Mouse (Mus musculus) MN1 (cell line): ENCODE measurements at regions not wholly inside any gene's neighbourhood (a gene's known extent, or its start where the extent isn't known, plus 50 kb on each side); places are given as distances from the start of the nearest gene placed in this dataset.

Experiments used
- DNase-seq: peaks from one replicate; pipeline ENCODE4 v3.0.0-alpha.2; 2016; ENCODE audit warnings: low spot score

DNA sequence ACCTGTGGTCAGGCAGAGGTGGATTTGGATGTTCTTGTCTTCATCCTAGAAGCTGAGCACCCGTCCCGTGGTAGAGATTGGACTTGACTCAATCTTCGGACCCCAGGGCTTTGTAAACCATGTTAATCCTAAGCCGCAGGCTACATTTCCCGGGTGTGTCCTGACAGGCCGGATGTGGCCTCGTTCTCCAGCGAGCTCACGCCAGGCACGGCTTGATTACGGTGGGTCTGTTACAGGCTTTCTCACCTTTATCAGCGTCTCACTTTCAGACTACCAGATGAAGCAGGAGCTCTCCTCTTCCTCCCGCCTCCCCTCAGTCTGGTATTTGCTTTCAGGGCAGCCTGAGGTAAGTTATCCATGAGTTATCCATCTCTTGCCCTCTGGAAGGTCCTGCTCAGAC is 156.4 kb upstream of the Six2 start:
- no peak for DNase-seq

DNA sequence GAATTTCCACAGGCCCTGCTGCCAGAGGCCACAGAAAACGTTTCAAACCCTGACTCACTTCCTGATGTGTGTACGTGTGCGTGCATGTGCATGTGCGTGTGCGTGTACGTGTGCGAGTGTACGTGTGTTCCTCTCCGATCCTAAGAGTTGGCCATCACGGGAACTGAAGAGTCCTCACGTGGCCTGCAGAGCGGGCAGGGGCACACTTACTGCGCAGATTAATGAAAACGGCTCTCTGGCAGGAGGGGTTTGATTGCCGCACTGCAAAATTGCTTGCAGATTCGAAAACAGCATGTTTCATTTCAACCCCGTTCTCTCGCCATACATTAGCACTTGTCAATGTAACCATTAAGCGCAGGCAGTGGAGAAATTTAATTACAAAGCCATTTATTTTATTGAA is 135.0 kb upstream of the Six2 start:
- DNase-seq: peak; percentile 56

GRCm38 (mm10) chr17:85821861-85822260 is 133.8 kb upstream of the Six2 start:
- DNase-seq: peak; percentile 27

- DNase-seq: no peak
Observed at GRCm38 (mm10) chr17:85818098-85818855, 130.2 kb upstream of the Six2 start.

- DNase-seq: no peak
Observed at GRCm38 (mm10) chr17:85816521-85816920, 128.4 kb upstream of the Six2 start.

DNA sequence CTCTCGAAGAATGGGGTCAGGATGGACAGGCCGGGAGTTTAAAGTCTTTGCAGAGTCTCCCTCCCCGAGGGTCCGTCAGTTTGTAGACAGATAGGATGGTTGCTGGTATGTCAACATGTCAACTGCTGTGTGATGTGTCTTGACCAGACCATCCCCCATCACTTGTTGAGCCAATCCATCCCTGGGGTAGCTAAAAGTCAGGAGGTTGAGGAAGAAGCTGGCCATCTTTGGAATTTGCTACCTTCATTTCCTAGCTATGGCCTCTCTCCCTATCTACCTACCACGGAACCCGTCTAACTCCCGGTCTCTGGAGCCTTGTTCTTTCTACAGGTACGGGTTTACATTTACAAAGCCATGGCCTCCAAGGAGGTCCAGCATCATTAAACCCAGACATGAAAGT is 128.0 kb upstream of the Six2 start:
- no peak for DNase-seq

GRCm38 (mm10) chr17:85808580-85808979 is 120.5 kb upstream of the Six2 start:
- no peak for DNase-seq

- no peak for DNase-seq
Observed at GRCm38 (mm10) chr17:85805726-85806359, 117.8 kb upstream of the Six2 start.

GRCm38 (mm10) chr17:85804631-85805030 is 116.6 kb upstream of the Six2 start:
- DNase-seq: no peak

DNA sequence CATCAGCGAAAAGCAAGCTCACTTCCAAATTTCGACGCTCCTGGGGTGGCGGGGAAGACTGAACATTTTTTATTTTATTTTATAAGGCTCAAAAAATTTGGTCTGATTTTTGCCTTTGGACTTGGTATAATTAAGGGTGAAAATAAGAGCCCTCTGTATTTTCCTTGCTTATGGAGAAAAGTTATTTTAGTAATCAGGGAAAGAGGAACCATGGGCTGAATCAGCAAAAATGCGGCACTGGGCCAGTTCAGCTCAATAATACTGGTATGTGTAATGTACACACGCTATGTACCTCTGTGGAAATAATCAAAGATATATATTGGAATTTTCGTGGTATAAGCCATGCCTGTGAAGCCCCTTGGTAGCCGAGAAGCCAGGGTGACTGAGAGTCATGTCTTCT is 113.7 kb upstream of the Six2 start:
- no peak for DNase-seq

DNA sequence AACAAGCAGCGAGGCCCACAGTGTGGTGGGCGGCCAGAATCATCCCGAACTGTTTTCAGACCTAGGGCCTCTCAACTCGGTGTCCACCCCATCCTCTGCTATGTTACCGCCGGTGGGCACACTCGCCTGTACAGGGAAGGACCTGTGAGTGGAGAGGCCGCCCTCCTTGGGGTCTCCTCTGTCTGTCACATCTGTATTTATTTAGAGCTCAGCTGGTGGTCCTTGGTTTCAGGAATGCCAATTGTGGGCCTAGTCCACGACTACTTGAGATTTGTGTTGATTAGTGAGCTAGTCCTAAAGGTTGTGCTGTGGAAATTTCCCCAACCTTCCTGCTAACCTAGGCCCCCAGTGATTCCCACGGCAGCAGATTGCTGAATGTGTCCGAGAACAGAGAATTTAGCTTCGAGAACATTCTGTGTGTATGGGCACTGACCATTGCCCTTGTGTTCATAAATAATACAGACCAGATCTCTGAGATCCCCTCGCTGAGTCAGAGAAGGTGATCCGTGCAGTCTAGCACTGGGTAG is 113.1 kb upstream of the Six2 start:
- no peak for DNase-seq

- DNase-seq: no peak
Observed at GRCm38 (mm10) chr17:85800357-85801078, 112.4 kb upstream of the Six2 start.

GRCm38 (mm10) chr17:85799865-85800356 is 111.8 kb upstream of the Six2 start:
- no peak for DNase-seq

DNA sequence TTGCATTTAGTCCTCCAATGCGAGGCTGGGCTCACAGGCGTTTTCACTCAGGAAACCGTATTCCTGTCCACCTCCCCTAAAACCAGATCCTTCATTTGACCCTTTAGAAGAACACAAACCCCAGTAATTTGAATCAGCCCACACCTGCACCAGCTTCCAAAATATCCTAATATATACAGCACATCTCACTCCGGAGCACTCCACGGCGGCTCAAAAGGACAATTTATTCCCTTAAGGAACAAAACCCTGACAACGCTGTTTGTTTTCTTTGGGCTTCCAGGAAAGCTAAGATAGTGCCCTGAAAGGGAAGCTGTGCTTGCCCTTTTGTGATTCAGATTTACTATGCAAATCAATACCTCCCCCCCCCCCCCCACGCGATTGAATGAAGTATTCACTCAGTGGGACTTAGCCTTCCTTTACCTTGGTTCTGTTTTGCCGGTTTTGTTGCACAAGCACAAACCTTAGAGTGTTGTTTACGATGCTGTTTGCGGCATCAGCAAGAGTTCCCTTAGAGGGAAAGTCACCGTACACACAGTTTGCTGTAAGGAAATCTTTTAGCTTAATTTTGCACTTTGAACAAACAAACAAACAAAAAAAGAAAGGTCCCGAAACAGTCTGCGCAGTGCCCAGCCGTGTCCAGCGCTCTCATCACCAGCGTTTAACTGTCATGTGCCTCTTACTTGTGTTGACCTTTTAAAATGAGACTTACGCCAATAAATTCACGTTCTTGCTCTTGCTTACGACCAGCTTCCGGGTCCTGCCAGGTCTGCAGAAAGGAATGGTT is 111.2 kb upstream of the Six2 start:
- no peak for DNase-seq

DNA sequence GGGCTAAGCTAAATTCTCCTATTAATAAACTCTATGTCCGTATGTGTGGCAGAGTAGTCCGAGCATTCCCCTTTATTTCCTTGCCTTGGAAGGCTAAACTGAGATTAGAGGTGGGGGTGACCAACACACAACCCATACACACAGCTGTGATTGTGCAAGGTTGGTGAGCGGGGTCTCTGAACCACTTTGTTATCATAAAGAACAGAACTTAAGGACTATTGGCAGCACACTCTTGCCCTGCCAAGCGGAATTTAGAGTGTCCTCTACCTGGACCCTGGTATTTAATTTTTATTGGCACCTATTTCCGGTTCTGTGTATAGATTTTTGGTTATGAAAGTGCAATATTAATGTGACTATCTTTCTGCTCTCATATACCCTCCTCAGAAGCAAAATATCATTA is 109.7 kb upstream of the Six2 start:
- no peak for DNase-seq

DNA sequence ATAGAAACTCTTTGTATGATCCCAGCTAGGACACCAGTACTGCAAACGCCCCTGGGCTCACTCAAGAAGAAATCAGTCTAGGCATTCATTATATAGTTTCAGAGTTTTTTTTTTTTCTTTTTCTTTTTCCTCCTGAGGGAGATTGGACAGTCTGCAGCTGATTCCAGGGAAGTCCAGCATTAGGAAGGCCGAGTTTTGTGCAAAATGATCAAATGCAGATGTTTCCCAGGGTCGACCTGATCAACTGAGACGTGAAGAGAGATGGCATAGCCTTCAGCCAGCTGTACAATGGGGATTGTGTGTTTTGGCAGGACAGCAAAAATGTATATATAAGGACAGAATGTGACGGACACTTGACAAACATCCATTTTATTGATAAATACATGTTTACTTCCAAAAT is 107.7 kb upstream of the Six2 start:
- DNase-seq: no peak

DNA sequence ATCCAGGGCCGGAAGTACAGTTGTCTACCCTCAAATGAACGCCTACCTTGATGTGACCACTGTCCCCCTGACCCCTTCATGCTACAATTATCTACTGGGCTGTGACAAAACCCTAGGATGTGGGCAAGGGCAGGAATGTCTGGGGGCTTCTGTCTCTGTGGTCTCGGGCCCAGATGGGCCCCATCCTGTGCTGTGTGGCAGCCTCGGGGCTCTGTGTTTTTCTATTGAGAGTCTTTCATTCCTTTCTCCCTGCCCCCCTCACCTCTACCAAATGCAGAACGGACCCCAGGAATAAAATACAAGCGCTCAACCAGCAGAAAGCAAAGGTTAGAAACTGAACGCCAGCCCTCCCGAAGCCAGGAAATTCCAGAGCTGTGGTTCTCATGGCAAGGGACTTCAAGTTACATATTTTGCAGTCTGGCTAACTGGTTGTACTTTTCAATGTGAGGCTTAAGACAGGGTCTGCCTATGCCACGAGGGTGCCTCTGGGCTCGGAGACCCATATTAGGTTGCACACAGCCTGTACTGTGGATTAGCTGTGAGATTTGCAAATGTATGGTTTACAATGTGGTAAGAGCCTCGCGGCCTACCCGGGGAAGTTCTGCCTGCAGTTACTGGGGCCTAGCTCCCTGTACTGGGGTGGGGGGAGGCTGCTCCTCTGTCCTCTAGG is 97.7 kb upstream of the Six2 start:
- no peak for DNase-seq

DNA sequence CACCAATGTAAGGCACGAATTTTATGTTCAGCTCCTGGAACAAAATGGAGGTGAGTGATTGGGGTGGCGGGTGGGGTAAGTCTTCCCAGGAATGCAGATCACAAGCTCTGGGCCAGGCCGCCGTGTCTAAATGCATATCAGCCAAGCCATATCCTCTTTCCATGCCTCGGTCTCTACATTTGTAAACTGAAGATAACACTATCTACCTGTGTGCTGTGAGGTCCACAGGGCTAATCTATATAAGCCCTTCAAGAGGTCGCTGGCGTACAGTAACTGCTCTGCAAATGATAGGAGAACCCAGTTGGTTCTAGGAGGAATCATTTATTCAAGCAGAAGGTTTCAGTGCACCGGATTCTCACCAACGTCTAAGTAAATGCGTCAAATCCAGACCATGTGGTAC is 92.4 kb upstream of the Six2 start:
- DNase-seq: no peak

GRCm38 (mm10) chr17:85776876-85777275 is 88.8 kb upstream of the Six2 start:
- no peak for DNase-seq

- DNase-seq: no peak
Observed at GRCm38 (mm10) chr17:85768341-85768740, 80.3 kb upstream of the Six2 start.

DNA sequence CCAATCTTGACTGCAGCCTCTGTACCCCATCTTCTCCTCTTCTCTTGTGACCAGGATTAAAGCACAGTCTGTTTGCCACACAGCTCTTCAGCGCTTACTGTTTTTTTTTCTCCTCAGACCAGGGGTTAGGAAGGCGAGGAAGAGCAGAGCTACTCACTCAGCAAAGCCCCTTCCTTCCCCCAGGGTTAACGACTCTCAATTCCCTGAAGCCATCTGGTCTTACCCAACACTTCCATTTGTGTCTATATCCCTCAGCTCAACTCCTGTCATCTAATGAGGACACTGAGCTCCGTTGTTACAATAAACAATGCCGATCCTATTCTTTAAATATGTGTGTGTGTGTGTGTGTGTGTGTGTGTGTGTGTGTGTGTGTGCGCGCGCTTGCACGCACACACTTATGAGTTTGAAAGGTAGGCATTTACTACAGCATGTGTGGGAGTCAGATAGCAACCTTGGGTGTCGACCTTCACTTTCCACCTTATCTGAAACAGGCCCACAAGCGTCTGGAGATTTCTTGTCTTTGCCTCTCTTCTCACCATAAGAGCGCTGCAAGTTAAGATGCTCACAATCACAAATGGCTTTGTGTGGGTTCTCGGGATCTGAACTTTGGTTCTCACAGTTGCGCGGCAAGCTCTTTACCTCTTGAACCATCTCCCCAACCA is 79.3 kb upstream of the Six2 start:
- no peak for DNase-seq
